Mouse (Mus musculus): Measurements from ENCODE around the gene Myo1e.

GRCm38 (mm10) chr9:70277529-70277982 is 70.4 kb downstream of the Myo1e start:
- TF ChIP-seq CTCF (IDR thresholded peaks at IDR 0.05; ENCODE audit: control insufficient read depth, insufficient read depth, low read length) (no peak), POLR2A (IDR thresholded peaks at IDR 0.05; ENCODE audit: borderline replicate concordance, control insufficient read depth, low read depth, low read length) (no peak)
